Mouse (Mus musculus): ENCODE results near the gene Gm11639.

The Gm11639 gene

GRCm38 (mm10) chr11:104704097-104704496 is 18.6 kb downstream of the Gm11639 start:
- no peak for DNase-seq (ENCODE audit: low spot score in 2 of 2)

GRCm38 (mm10) chr11:104707084-104707483 is 21.6 kb downstream of the Gm11639 start:
- no peak for DNase-seq (ENCODE audit: low spot score in 2 of 2)

- no peak for DNase-seq (ENCODE audit: low spot score in 2 of 2)
Observed at GRCm38 (mm10) chr11:104744995-104745568, 59.6 kb downstream of the Gm11639 start.

GRCm38 (mm10) chr11:104765762-104766161 is 80.3 kb downstream of the Gm11639 start:
- no peak for DNase-seq (ENCODE audit: low spot score in 2 of 2)

- DNase-seq (ENCODE audit: low spot score in 2 of 2): no peak
Observed at GRCm38 (mm10) chr11:104767068-104767467, 81.6 kb downstream of the Gm11639 start.

GRCm38 (mm10) chr11:104768072-104768471 is 82.6 kb downstream of the Gm11639 start:
- DNase-seq (ENCODE audit: low spot score in 2 of 2): peak in 1 of 2 experiments; percentile 19

- no peak for DNase-seq (ENCODE audit: low spot score in 2 of 2)
Observed at GRCm38 (mm10) chr11:104778796-104779195, 93.3 kb downstream of the Gm11639 start.

- DNase-seq (ENCODE audit: low spot score in 2 of 2): no peak
Observed at GRCm38 (mm10) chr11:104944723-104945122, 259.2 kb downstream of the Gm11639 start.

- DNase-seq (ENCODE audit: low spot score in 2 of 2): no peak
Observed at GRCm38 (mm10) chr11:104952349-104952748, 266.8 kb downstream of the Gm11639 start.

GRCm38 (mm10) chr11:104967862-104968261 is 282.4 kb downstream of the Gm11639 start:
- DNase-seq (ENCODE audit: low spot score in 2 of 2): no peak

- DNase-seq (ENCODE audit: low spot score in 2 of 2): no peak
Observed at GRCm38 (mm10) chr11:104968388-104968787, 282.9 kb downstream of the Gm11639 start.

GRCm38 (mm10) chr11:104971322-104971721 is 285.8 kb downstream of the Gm11639 start:
- no peak for DNase-seq (ENCODE audit: low spot score in 2 of 2)

- no peak for DNase-seq (ENCODE audit: low spot score in 2 of 2)
Observed at GRCm38 (mm10) chr11:104972480-104972879, 287.0 kb downstream of the Gm11639 start.

GRCm38 (mm10) chr11:104977976-104978375 is 292.5 kb downstream of the Gm11639 start:
- no peak for DNase-seq (ENCODE audit: low spot score in 2 of 2)

GRCm38 (mm10) chr11:104981342-104982055 is 296.0 kb downstream of the Gm11639 start:
- no peak for DNase-seq (ENCODE audit: low spot score in 2 of 2)

- no peak for DNase-seq (ENCODE audit: low spot score in 2 of 2)
Observed at GRCm38 (mm10) chr11:105009232-105009631, 323.7 kb downstream of the Gm11639 start.

GRCm38 (mm10) chr11:105021071-105021470 is 335.6 kb downstream of the Gm11639 start:
- no peak for DNase-seq (ENCODE audit: low spot score in 2 of 2)

GRCm38 (mm10) chr11:105028744-105029348 is 343.3 kb downstream of the Gm11639 start:
- peak in 1 of 2 experiments; percentile 1 for DNase-seq (ENCODE audit: low spot score in 2 of 2)

GRCm38 (mm10) chr11:105029525-105029924 is 344.0 kb downstream of the Gm11639 start:
- DNase-seq (ENCODE audit: low spot score in 2 of 2): no peak

GRCm38 (mm10) chr11:105030229-105030628 is 344.7 kb downstream of the Gm11639 start:
- no peak for DNase-seq (ENCODE audit: low spot score in 2 of 2)

- no peak for DNase-seq (ENCODE audit: low spot score in 2 of 2)
Observed at GRCm38 (mm10) chr11:105031103-105031502, 345.6 kb downstream of the Gm11639 start.

- no peak for DNase-seq (ENCODE audit: low spot score in 2 of 2)
Observed at GRCm38 (mm10) chr11:105035081-105035480, 349.6 kb downstream of the Gm11639 start.

GRCm38 (mm10) chr11:105063292-105063691 is 377.8 kb downstream of the Gm11639 start, which contains the start of gene Efcab3:
Gene Efcab3, plus strand, starts transcription at chr11:105063592.
- no peak for DNase-seq (ENCODE audit: low spot score in 2 of 2)

Data from urinary bladder, adult 18-20 months (tissue).